Mouse (Mus musculus): Measurements from ENCODE around the gene Zfp87. TPM values are rescaled to one million over a fixed set of nuclear protein-coding genes. Genes with fewer than 3 reads are reported as not detected.
A peak's percentile ranks its signal among the peaks of the same experiment; 100 is the strongest.

Zfp87 gene
- total RNA-seq (2021): 10 to 100 TPM; 18.7 to 23.0 TPM
- long read RNA-seq, experiment 1, transcript Zfp87-204 (4 exons, 2,656 nt): major isoform, 8 of 12 reads
- long read RNA-seq, experiment 1, partial matches to known transcripts: 1 of 12 reads
- long read RNA-seq, experiment 1, other reads (novel, unspliced or antisense): 1 of 12 reads
- long read RNA-seq, experiment 2, transcript Zfp87-204 (4 exons, 2,656 nt): major isoform, 30 of 35 reads
- long read RNA-seq, experiment 2, partial matches to known transcripts: 0 of 35 reads
- long read RNA-seq, experiment 2, other reads (novel, unspliced or antisense): 4 of 35 reads

GRCm38 (mm10) chr13:67525753-67526410 is at the start of gene Zfp87, which contains the start of gene Gm26965:
TSS of gene Zfp87 (minus strand) at chr13:67526177.
TSS of gene Gm26965 (minus strand) at chr13:67526151.
- DNase-seq (ENCODE audit: low spot score in 2 of 2): peak; percentile 65 to 72

DNA sequence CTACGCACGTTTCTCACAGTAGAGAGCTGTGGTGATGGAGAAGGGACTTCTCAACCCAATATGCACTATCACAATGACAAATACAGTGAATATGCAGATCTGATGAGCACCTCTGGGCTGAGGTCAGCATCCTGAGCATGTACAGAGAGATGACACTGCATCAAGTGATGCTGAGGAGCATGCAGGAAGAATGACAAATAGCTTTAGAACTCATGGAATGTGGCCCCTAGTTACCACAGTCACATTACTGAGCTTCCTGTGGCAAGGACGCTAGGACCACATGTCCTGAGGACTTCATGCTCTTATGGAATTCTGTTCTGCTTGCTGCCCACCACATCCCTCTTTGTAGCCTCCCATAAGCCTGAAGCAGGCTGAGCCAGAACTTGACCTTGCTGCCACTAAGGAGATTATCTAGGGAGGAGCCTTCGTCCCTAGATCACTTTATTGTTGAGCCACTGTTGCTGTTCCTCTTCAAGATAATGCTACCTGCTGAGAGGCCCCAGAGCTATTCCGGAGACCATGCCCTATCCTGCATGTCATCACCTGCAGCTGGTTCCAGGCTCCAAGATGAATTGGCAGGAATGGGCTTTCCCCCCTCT is 46.7 kb upstream of the Zfp87 start:
- no peak for DNase-seq (ENCODE audit: low spot score in 2 of 2)

GRCm38 (mm10) chr13:67553730-67554129 is 27.8 kb upstream of the Zfp87 start, which contains the start of gene Zfp748:
TSS of gene Zfp748 (minus strand) at chr13:67553830.
- DNase-seq (ENCODE audit: low spot score in 2 of 2): no peak

DNA sequence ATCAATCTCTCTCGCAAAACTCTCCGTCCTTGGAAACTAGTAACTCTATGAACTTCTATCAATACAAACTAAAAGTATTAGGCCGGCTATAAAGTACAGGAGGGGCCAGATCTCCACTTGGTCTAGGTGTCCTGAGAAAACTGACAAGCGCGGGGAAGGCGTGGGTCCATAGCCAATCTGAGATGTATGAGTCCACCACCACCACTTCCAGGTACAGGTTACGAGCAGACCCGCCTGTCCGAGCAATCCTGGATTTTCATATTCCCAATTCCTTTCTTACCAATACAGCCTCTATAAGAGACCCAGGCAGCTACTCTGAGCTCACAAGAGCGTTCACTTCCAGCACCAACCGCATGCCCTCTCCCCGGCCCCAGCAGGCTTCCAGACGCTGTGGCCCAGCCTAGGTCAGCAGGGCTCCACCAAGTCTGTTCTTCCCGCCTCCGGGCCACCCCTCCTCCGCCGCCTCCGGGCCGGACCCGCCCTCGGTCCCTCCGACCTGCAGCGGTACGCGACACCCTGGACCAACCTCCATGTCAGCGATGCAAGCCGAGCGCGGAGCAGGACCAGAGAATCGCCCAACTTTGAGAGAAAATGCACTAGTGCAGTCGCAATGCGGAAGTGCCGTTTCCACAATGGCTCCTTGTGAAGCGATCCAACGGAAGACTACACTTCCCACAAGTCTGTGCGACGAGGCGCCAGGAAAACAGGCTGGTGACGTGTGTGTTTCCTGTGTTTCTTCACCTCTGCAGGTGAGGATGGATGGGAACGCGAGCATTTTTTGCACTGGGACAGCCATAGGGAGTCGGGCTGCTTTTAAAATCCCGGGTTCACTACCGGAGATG is 26.7 kb upstream of the Zfp87 start:
- DNase-seq (ENCODE audit: low spot score in 2 of 2): peak; percentile 32 to 64

GRCm38 (mm10) chr13:67545941-67546340 is 20.0 kb upstream of the Zfp87 start:
- DNase-seq (ENCODE audit: low spot score in 2 of 2): no peak

DNA sequence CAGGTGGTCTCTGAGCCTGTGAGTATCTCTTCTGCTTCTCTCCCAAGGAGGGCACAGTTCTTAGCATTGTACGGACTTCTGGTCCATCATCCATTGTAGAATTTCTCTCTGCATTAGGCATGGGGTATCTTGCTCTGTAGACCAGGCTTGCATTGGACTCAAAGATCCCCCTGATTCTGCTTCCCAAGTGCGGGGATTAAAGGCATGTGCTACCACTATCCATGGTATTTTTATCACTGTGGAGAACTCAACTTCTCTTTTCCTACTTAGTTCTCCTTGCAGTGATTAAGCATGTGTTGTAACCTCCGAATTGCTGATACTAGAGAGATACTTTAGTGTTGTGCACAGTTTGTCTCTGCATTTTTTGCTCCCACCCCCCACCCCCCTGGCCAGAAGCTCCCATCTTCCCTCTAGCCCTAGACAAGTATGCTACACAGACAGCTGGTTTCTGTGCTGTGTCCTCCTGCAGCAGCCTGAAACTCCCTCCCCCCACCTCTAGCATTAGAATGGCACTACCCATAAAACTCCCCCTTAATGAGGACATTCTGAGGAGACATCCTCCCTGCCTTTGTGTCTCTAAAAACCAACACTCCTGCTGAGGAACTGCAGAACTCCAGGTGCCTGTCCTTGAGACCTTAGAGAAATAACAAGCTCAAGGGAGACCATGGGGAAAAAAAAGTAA is 1.2 kb upstream of the Zfp87 start:
- DNase-seq (ENCODE audit: low spot score in 2 of 2): no peak

DNA sequence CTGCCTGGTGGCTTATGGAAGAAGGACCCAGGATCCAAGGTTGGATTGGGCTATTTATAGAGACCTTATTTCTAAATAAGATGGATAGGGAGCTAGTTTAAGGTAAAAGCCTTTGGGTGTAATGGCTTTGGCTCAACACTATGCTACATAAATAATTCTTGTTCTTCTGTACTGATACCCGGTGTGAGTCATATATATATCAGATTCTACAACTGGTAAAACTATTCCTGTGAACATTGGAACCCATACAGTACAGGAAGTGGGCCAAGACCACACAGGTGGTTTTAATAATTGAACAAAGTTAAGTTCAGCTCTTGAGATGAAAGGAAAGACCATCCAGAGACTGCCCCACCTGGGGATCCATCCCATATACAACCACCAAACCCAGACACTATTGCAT is 25.1 kb downstream of the Zfp87 start:
- DNase-seq (ENCODE audit: low spot score in 2 of 2): no peak

DNA sequence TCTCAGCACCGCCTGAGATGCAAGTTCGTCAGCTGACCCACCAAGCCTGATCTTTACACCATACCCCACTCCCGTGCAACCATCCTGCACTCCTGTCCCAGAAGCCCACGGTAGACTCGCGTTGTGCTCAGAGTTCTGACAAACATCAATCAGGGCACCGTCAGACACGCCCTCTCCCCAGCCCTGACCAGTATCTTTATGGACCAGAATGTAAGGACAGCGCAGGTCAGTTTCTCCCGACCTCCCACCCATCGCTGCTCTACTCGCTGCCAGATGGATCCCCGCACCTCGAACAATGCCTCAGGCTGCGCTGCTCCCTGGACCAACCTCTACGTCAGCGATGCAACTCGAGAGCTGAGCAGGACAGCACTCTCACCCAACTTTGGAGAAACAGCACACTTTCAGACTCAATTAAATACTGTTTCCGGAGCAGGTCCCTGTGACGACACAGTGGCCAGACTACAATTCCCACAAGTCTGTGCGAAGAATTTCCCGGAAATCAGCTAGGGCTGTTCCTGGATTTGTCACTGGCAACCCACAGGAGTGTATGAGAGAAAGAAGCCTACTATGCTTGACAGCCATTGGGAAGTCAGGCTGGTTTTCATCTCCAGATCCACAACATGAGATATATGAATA is 25.8 kb downstream of the Zfp87 start, which contains the start of gene Zfp58:
TSS of gene Zfp58 (minus strand) at position 472 of the 636 bp plus-strand sequence.
- peak; percentile 30 to 44 for DNase-seq (ENCODE audit: low spot score in 2 of 2)

- DNase-seq (ENCODE audit: low spot score in 2 of 2): no peak
Observed at GRCm38 (mm10) chr13:67495631-67496030, 30.3 kb downstream of the Zfp87 start.

- no peak for DNase-seq (ENCODE audit: low spot score in 2 of 2)
Observed at GRCm38 (mm10) chr13:67484424-67484811, 41.6 kb downstream of the Zfp87 start.

DNA sequence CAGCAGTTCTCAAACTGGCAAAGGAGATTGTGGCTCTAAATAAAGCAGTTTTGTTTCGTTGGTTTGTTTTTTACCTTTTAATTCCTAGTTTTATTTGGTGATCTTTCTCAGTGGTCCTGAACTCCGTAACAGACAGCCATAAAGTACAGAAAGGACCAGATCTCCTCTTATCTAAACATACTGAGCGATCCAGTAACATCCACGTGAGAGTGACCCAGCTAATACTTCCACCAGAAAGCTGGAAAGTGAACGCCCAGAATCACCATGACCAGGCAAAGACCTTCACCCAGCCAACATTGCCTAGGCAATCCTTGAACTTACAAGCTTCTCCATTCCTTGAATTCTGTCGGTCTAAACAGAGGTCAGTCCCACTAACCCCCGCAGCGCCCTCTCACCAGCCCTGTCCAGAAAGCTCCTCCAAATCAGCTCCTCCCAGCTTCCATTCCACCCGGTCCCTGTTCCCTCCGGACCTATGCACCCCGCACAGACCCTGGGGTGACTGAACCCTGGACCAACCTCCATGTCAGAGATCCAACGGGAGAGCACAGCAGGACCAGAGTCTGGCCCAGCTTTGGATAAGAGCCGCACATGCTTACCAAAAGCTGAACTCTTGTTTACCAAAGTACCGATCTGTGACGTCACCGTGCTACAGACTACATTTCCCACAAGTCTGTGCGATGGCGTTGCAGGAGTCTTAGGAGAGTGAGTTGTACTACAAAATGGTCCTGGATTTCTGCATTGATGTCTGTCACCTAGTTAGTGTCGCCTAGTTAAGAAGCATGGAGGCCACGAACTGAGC is 42.2 kb downstream of the Zfp87 start, which contains the start of gene Zfp874b:
TSS of gene Zfp874b (minus strand) at position 634 of the 799 bp plus-strand sequence.
- peak; percentile 39 to 62 for DNase-seq (ENCODE audit: low spot score in 2 of 2)

GRCm38 (mm10) chr13:67481528-67481927 is 44.4 kb downstream of the Zfp87 start:
- DNase-seq (ENCODE audit: low spot score in 2 of 2): no peak

GRCm38 (mm10) chr13:67469274-67469673 is 56.7 kb downstream of the Zfp87 start:
- DNase-seq (ENCODE audit: low spot score in 2 of 2): no peak

Other genes starting within 250 kb of the Zfp87 start
- 1 to 10 TPM; 6.2 to 6.9 TPM for gene Zfp458, start 247.7 kb downstream of the Zfp87 start, total RNA-seq (2021)
- 1 to 10 TPM; 3.2 to 3.9 TPM for gene Zfp457, start 219.7 kb downstream of the Zfp87 start, total RNA-seq (2021)
- 1 to 10 TPM; 5.0 to 5.1 TPM for gene Zfp595, start 193.6 kb downstream of the Zfp87 start, total RNA-seq (2021)
- 1 to 10 TPM; 1.3 to 2.4 TPM for gene Gm28044, start 165.6 kb downstream of the Zfp87 start, total RNA-seq (2021)
- 1 to 10 TPM; 3.0 to 3.2 TPM for gene Zfp953, start 165.6 kb downstream of the Zfp87 start, total RNA-seq (2021)
- 1 to 10 TPM; 1.1 to 1.2 TPM for gene Gm28041, start 150.4 kb downstream of the Zfp87 start, total RNA-seq (2021)
- 1 to 10 TPM; 1.8 to 2.5 TPM for gene Zfp456, start 150.4 kb downstream of the Zfp87 start, total RNA-seq (2021)
- gene Zfp429, start 126.4 kb downstream of the Zfp87 start, total RNA-seq (2021): 1 to 10 TPM; 4.7 to 6.0 TPM
- gene Zfp459, start 104.8 kb downstream of the Zfp87 start, total RNA-seq (2021): 1 to 10 TPM in 1 of 2 experiments, under 1 TPM in 1; 0.85 to 1.5 TPM
- 10 to 100 TPM; 14.9 to 15.5 TPM for gene Zfp874a, start 74.6 kb downstream of the Zfp87 start, total RNA-seq (2021)
- 10 to 100 TPM; 14.2 to 16.1 TPM for gene Zfp874b, start 41.9 kb downstream of the Zfp87 start, total RNA-seq (2021)
- 1 to 10 TPM; 8.4 to 8.5 TPM for gene Zfp58, start 25.6 kb downstream of the Zfp87 start, total RNA-seq (2021)
- not detected for gene Gm26965, start within 50 bp of the Zfp87 start, total RNA-seq (2021)
- gene Zfp748, start 27.7 kb upstream of the Zfp87 start, total RNA-seq (2021): 10 to 100 TPM; 10.4 to 11.8 TPM
- gene Zfp729b, start 83.5 kb upstream of the Zfp87 start, total RNA-seq (2021): 1 to 10 TPM; 9.0 to 9.1 TPM
- 1 to 10 TPM in 1 of 2 experiments, under 1 TPM in 1; 0.51 to 1.0 TPM for gene Gm49345, start 111.6 kb upstream of the Zfp87 start, total RNA-seq (2021)
- gene Zfp729a, start 111.6 kb upstream of the Zfp87 start, total RNA-seq (2021): 1 to 10 TPM; 7.6 to 8.2 TPM
- 10 to 100 TPM; 15.9 to 17.5 TPM for gene Zfp738, start 160.9 kb upstream of the Zfp87 start, total RNA-seq (2021)
- gene Zfp65, start 203.0 kb upstream of the Zfp87 start, total RNA-seq (2021): 10 to 100 TPM; 12.8 to 12.9 TPM
- 1 to 10 TPM; 8.3 TPM for gene Zfp85, start 229.1 kb upstream of the Zfp87 start, total RNA-seq (2021)

Data from adrenal gland, postnatal 4 days (tissue).